Mouse (Mus musculus): Measurements from ENCODE around the gene Apol8.

Gene Apol8

DNA sequence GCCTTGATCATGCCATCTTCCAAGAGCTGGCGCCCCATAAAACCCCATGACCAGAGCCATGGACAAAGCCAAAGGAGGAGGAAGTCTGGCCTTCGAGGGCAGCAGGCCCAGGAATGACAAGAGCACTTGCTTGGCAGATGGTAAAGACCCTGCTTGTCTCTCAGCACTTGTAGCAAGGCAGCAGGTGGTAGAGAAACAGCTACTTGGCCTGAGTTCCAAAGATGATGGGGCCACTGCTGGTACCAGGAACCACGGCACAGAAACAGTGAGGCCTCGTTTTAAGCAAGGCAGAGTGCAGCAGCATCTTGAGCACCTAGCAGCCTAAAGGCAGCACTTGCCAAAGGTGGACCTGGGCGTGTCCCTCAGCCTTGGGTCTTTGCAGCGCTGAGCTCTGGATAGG lies 31.6 kb upstream of the Apol8 start:
- DNase-seq (ENCODE audit: low read depth, low spot score) = no peak

- DNase-seq (ENCODE audit: low read depth, low spot score) = no peak
These were observed 29.0 kb upstream of the Apol8 start for GRCm38 (mm10) chr15:77785807-77786206.

- no peak for DNase-seq (ENCODE audit: low read depth, low spot score)
These were observed 27.4 kb upstream of the Apol8 start for GRCm38 (mm10) chr15:77784039-77784824.

GRCm38 (mm10) chr15:77782449-77783014 lies 25.7 kb upstream of the Apol8 start:
- peak; percentile 72 for DNase-seq (ENCODE audit: low read depth, low spot score)

DNA sequence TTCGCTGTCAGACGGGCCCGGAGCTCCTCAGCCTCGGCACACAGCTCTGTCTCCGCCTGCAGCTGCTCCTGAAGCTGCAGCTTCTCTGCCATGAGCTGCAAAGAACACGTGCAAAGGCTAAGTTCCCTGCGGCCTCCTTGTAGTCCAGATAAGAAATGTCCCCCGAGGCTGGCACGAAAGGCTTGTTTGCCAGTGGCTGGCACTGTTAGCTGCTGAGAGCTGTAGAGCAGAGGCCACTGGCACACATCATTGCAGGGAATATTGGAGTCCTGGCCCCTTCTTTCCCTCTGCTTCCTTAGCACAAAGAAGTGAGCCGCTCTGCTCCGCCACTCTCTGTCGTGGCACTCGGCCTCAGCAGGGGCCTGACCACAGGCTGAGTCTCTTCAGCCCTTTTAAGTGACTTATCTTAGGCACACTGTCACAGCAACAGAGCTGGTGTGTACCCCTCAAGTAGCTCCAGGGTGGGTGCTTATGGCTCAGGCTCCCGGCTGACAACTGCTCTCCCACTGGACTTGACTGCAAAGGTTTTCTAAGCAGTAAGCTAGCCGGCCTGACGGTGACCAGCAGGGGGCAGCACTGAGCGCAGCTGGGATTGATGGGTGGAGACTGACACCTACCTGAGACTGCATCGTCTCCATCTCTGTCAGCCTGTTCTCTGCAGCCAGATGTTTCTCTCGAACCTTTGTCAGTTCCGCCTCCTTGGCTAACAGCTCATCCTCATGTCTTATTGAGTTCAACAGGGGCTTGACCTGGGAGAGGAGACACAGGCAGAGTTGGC lies 18.6 kb upstream of the Apol8 start:
- peak; percentile 80 for DNase-seq (ENCODE audit: low read depth, low spot score)

DNA sequence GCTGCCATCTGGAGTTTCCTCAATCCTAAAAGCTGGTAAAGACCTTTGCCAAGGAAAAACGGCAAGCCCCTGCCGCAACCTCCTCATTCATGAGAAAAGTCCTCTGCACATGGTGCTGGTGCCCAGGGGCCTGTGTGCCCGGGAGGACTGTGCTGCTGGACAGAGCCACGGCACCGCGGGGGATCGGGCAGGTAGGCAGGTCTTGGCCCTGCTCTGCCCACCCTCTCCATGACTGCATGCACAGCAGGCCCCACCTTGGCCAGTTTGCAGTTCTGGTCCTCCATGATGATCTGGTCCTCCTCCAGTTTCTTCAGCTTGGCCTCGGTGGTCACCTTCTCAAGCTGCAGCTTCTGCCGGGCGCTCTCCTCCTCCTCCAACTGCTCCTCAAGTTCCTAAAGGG lies 17.5 kb upstream of the Apol8 start:
- DNase-seq (ENCODE audit: low read depth, low spot score) = no peak

GRCm38 (mm10) chr15:77773099-77773915 lies 16.5 kb upstream of the Apol8 start:
- no peak for DNase-seq (ENCODE audit: low read depth, low spot score)

DNA sequence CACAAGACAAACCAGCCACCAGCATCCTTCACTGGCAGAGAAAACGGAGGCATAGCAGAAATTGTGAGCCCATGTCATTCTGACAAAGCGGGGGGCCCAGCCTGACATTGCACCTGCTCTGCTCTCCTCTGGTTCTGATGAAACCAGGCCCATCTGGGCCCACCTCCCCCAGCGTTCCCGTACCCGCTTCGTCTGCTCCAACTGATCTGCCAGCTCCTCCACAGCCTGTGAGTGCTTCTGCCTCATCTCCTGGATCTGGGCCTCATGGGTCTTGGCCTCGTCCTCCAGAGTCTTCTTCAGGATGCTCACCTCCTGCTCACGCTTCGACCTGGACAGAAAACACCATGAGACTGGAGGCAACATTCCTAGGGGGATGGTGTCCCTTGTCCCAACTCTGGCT lies 14.1 kb upstream of the Apol8 start:
- DNase-seq (ENCODE audit: low read depth, low spot score) = no peak

DNA sequence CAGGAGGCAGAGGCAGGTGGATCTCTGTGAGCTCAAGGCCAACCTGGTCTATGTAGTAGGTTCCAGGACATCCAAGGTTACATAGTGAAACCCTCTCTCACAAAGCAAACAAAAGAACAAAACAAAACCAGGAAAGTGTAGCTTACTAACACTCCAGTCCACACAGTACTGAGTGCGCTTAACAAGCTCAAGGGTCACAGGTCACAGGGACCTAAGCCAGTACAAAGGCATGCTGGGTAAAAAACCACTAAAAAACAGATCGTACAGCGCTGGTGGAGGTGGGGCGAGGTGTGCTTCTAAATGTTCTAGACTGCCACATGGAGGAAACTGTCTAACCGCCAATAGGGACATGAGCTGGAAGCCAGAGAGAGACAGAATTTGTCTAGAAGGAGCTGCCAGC lies 13.5 kb upstream of the Apol8 start:
- DNase-seq (ENCODE audit: low read depth, low spot score) = no peak

DNA sequence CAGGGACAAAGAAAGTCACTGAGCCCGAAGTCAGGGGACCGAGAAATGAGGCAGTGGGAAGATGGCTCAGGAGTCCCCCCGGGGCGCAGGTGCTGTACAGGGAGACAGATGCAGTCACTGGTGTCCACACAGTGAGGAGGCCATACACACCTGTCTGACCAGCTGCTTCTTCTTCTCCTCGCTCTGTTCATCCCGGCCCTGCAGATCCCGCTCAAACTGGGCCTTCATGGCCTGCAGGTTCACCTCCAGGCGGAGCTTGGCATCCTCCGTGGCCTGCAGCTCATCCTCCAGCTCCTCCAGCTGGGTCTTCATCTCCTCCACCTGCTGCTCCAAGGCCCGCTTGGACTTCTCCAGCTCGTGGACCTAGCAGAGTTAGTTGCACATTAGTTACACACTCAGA lies 10.2 kb upstream of the Apol8 start:
- no peak for DNase-seq (ENCODE audit: low read depth, low spot score)

GRCm38 (mm10) chr15:77765484-77766093 lies 8.8 kb upstream of the Apol8 start:
- no peak for DNase-seq (ENCODE audit: low read depth, low spot score)

DNA sequence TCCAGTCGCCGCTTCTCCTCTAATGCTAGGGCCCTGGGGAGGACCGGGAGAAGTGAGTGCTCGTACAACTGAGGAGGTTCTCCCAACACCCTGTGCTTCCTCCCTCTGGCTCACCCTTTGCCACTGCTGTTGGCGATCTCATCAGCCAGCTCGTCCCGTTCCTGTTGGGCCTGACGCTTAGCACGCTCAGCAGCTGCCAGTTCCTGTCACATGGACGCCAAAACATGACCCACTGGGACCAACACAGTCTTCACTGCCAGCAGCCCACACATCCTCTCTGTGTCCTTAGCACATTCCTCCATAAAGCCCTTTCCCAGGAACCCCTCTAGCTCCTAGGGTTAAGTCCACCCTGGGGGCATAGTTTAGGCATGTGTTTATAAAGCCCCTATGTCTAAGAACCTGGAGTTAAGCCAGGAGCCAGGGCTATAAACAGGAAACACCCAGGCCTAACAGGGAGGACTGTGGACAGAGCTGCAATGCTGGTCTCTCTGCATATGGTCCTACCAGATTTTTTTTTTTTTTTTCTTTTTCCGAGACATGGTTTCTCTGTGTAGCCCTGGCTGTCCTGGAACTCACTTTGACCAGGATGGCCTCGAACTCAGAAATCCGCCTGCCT lies 7.7 kb upstream of the Apol8 start:
- no peak for DNase-seq (ENCODE audit: low read depth, low spot score)

DNA sequence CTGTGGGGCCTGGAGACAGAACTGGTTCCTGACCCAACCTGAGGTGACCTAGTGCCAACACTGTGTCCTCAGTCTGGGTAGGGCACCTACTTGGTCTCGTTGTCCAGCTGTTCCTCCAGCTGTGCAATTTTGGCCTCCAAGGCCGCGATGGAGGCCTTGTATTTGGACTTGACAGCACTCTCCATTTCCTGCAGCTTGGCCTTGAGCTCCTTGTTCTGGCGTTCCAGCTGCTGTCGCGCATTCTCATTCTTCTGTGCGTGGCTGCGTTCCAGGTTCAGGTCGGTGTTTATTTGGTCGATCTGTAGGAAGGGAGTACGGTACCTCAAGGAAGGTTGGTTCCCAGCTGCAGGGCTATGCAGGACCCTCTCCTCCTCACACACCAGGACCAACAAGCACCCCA lies 6.9 kb upstream of the Apol8 start:
- DNase-seq (ENCODE audit: low read depth, low spot score) = no peak

GRCm38 (mm10) chr15:77763050-77763449 lies 6.2 kb upstream of the Apol8 start:
- DNase-seq (ENCODE audit: low read depth, low spot score) = no peak

- DNase-seq (ENCODE audit: low read depth, low spot score) = peak; percentile 87
These were observed 5.0 kb upstream of the Apol8 start for GRCm38 (mm10) chr15:77761561-77762380.

- no peak for DNase-seq (ENCODE audit: low read depth, low spot score)
These were observed 4.3 kb upstream of the Apol8 start for GRCm38 (mm10) chr15:77761083-77761482.

- DNase-seq (ENCODE audit: low read depth, low spot score) = no peak
These were observed 3.2 kb upstream of the Apol8 start for GRCm38 (mm10) chr15:77760037-77760436.

- DNase-seq (ENCODE audit: low read depth, low spot score) = peak; percentile 56
These were observed 903 bp upstream of the Apol8 start for GRCm38 (mm10) chr15:77757586-77758226.

DNA sequence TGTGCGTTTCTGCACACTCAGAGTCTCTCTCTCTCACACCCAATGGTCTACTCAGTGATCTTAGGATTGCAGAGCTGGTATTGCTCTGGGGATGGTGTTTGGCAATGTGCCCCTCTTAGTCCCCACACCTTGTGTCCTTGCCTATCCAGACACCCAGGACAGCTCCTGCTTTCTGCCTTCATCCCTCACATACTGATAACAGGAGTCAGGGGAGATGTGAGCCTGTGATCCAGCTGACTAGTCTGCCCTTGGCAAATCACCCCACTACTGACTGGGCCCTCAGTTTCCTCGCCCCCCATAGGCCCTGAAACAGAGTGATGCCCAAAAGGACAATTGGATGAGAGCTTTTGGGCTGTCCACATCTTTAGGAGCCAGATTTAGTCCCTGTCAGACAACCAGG lies 722 bp downstream of the Apol8 start:
- no peak for DNase-seq (ENCODE audit: low read depth, low spot score)

- no peak for DNase-seq (ENCODE audit: low read depth, low spot score)
These were observed 1.7 kb downstream of the Apol8 start for GRCm38 (mm10) chr15:77755132-77755531.

Data from R1 (cell line).